Mouse (Mus musculus): ENCODE data around the gene Mfrp. TPM values are rescaled to one million over a fixed set of nuclear protein-coding genes. Genes with fewer than 3 reads are reported as not detected.

Gene Mfrp
- total RNA-seq (2023) = 0.77 and 1.1 TPM in 2 replicates

GRCm38 (mm10) chr9:44101490-44101889, at the start of gene Mfrp:
TSS of gene Mfrp (plus strand) at chr9:44101729.

GRCm38 (mm10) chr9:44066785-44067225, 34.7 kb upstream of the Mfrp start, which contains the start of gene Usp2:
TSS of gene Usp2 (plus strand) at chr9:44067021.

DNA sequence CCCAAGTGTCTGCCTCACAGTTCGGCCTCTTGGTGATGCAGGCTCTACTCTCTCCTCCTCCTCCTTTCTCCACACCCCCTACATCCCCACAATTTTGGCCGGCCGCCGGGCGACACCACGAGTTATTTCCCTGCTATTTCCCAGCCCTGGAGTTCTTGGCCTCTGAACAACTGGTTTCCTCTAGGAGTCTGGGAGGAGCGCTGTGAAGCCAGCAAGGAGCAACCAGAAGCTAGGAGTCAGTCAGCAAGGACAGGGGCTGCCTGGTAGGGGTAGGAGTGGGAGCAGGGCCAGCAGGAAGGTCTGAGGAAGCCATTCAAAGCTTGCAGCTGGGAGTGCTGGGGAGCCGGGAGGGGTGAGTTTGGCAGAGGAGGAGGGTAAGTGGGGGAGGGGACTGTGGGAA, 5.6 kb downstream of the Mfrp start, which contains the start of gene C1qtnf5:
Gene C1qtnf5 (plus strand): TSS at position 136 of the 400 bp plus-strand sequence.

GRCm38 (mm10) chr9:44113105-44113789, 11.7 kb downstream of the Mfrp start, which contains the start of the genes Gm49380 and Rnf26:
TSS of gene Gm49380 (minus strand) at chr9:44113500.
TSS of gene Rnf26 (minus strand) at chr9:44113517.

GRCm38 (mm10) chr9:44134101-44134850, 32.7 kb downstream of the Mfrp start, which contains the start of gene Mcam:
TSS of gene Mcam (plus strand) at chr9:44134469.

Other genes starting within 250 kb of the Mfrp start
- 3.4 and 3.5 TPM in 2 replicates for gene Thy1, start 58.3 kb upstream of the Mfrp start, total RNA-seq (2023)
- 8.5 and 10.5 TPM in 2 replicates for gene Usp2, start 34.7 kb upstream of the Mfrp start, total RNA-seq (2023)
- gene C1qtnf5, start 5.5 kb downstream of the Mfrp start, total RNA-seq (2023) = 2.7 TPM in 1 of 2 replicates, not detected in the other
- 0.44 TPM in 1 of 2 replicates, not detected in the other for gene Gm49380, start 11.8 kb downstream of the Mfrp start, total RNA-seq (2023)
- 26.2 and 33.8 TPM in 2 replicates for gene Rnf26, start 11.8 kb downstream of the Mfrp start, total RNA-seq (2023)
- gene Mcam, start 32.7 kb downstream of the Mfrp start, total RNA-seq (2023) = 3.7 and 5.3 TPM in 2 replicates
- gene Cbl, start 132.3 kb downstream of the Mfrp start, total RNA-seq (2023) = 194 and 257 TPM in 2 replicates
- not detected in 2 replicates for gene Ccdc153, start 138.9 kb downstream of the Mfrp start, total RNA-seq (2023)
- 1.00 and 1.8 TPM in 2 replicates for gene Pdzd3, start 149.7 kb downstream of the Mfrp start, total RNA-seq (2023)
- gene Nlrx1, start 166.9 kb downstream of the Mfrp start, total RNA-seq (2023) = 60.6 TPM in 2 replicates
- gene Abcg4, start 186.9 kb downstream of the Mfrp start, total RNA-seq (2023) = 1.9 and 4.7 TPM in 2 replicates
- 31.3 and 43.5 TPM in 2 replicates for gene Hinfp, start 203.9 kb downstream of the Mfrp start, total RNA-seq (2023)
- gene C2cd2l, start 218.6 kb downstream of the Mfrp start, total RNA-seq (2023) = 14.1 and 17.2 TPM in 2 replicates
- 12.2 and 14.1 TPM in 2 replicates for gene Dpagt1, start 224.3 kb downstream of the Mfrp start, total RNA-seq (2023)
- gene H2afx, start 233.0 kb downstream of the Mfrp start, total RNA-seq (2023) = 192 and 211 TPM in 2 replicates
- 23.6 and 27.7 TPM in 2 replicates for gene Hmbs, start 242.5 kb downstream of the Mfrp start, total RNA-seq (2023)